Mouse (Mus musculus): ENCODE data around the gene Gm8922. TPM values are rescaled to one million over a fixed set of nuclear protein-coding genes. Genes with fewer than 3 reads are reported as not detected.

The Gm8922 gene
- polyA plus RNA-seq (2012; rRNA removed): not detected in 2 replicates

DNA sequence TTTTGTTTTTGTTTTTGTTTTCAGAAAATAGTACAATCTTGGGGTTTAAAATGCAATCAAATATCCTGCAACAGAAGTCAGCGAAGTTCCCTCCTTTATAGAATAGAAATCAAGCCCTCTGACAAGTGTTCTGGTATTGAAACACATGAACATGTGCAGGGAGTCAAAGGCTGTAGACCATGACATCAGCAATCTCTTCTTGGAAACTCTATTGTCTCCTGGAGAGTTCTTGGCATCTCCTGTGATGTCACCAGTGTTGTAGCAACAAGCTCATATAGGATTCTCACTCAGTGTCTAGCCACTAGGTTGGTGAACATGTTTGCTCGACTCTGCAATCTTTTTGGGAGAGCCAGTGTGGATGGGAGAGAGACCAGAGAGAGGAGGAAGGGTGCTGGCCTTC is at the start of gene Gm8922:
TSS of gene Gm8922 (plus strand) at position 301 of the 400 bp plus-strand sequence.

Other genes starting within 250 kb of the Gm8922 start
- gene Gm8906, start 179.3 kb upstream of the Gm8922 start, polyA plus RNA-seq (2012; rRNA removed): not detected in 2 replicates
- not detected in 2 replicates for gene Gm6460, start 87.0 kb upstream of the Gm8922 start, polyA plus RNA-seq (2012; rRNA removed)
- gene Gm8926, start 88.6 kb downstream of the Gm8922 start, polyA plus RNA-seq (2012; rRNA removed): not detected in 2 replicates
- gene Gm6465, start 163.6 kb downstream of the Gm8922 start, polyA plus RNA-seq (2012; rRNA removed): not detected in 2 replicates
- not detected in 2 replicates for gene 4933402N22Rik, start 236.1 kb downstream of the Gm8922 start, polyA plus RNA-seq (2012; rRNA removed)

Data from stomach, adult 2 months (tissue).